Mouse (Mus musculus) kidney, adult 2 months (tissue): ENCODE results near the gene AW011738.

Source experiments
- CTCF ChIP-seq: fragments of 200-500 bp; conservative IDR thresholded peaks from 2 replicates; pipeline ENCODE4 v1.5.1; 2011; ENCODE audit warnings: low read depth, mild to moderate bottlenecking, control low read depth, low read length, moderate library complexity, mixed read lengths; ENCODE audit not compliant: insufficient read depth, insufficient read length
- POLR2A ChIP-seq: fragments of 200-500 bp; IDR thresholded peaks from one replicate; pipeline ENCODE4 v1.6.1; 2011; ENCODE audit warnings: low read depth, low read length, control low read depth

DNA sequence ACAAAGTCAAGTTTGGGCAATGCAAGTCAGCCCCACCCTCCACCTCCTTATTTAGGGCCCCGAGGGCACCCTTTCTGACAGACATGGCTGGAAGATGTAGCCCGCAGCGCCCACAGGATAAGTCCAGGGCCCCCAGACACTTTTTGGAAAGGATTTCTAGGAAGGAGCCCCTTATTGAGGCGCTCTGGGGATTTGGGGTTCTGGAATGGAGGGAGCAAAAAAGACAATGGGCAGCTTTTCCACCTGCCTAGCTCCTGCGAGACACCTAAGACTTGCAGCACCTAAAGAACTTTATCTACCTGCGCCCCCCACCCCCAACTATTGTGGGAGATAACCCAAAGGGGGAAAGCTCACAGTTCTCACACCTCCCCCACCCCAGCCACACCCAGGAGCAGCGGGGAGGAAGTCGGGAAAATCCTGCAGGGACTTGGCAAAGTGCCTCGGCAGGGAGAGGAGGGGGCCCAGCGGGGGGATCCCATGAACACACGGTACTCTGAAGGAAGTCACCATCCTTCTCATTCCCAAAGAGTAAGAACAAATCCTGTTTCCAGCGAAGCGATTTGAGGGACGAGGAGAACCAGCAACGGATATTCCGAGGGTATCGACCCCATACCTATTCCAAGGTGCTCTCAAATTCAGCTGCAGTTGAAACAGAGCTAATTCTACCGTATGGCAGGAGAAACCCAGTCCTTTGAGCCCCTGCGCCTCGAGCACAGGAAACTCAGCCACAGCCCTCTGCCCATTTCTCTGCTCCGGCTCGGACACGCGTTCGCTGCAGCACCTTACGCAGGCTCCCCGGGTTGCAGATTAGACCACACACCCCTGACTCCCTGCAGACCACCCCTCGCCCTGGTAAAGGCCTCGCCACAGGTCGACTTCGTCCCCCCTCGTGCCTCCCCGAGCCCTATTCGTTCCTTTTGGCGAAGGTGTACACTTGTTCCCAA is 6.9 kb upstream of the AW011738 start:
- no peak for TF ChIP-seq CTCF
- TF ChIP-seq POLR2A = no peak
